Mouse (Mus musculus) adrenal gland (tissue): ENCODE results near the gene Clec4n.
"Not testable (repeated sequence)": the region's sequence is repeated elsewhere in the genome, so short reads cannot be mapped to it uniquely, and the experiment has no call there.

Experiments
- intact Hi-C: fragments of 180-260 bp; cut with DNase I; formaldehyde crosslinking; loops from one replicate; pipeline ENCODE4 v1.15.1; 2025
- long read RNA-seq, 2 experiments: library from polyadenylated mRNA; unstranded; transcript quantifications; one replicate each; pipeline ENCODE4 v2.0.0; 2020; ENCODE audit warnings: borderline replicate concordance in 1 of 2; ENCODE audit not compliant: insufficient replicate concordance in 1 of 2

Clec4n gene
- long read RNA-seq, experiment 1, partial matches to known transcripts = 0 of 3 reads
- long read RNA-seq, experiment 1, other reads (novel, unspliced or antisense) = 0 of 3 reads
- long read RNA-seq, experiment 2, transcript Clec4n-201 (6 exons, 1,229 nt) = major isoform, 7 of 10 reads
- long read RNA-seq, experiment 2, partial matches to known transcripts = 0 of 10 reads
- long read RNA-seq, experiment 2, other reads (novel, unspliced or antisense) = 0 of 10 reads

DNA sequence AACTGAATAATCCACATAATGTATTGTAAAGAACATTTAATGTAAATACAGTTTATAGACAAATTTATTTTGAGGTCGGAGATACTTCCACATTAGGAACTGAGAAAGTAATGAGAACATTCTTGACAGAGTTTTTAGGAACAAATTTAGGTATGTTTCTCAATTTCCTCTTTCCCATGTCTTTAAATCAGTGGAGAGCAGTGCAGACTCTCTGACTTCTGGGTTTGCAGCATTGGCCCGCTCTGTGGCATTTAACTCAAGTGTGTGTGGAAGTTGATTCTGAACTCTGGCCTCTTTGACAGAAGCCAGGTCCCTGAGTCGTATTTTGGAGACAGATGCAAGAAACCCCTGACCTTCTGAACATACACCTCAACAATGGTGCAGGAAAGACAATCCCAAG lies at the start of gene Clec4n:
Gene Clec4n (plus strand): TSS at position 200 of the 400 bp plus-strand sequence.
- intact Hi-C loops = no loop called here

DNA sequence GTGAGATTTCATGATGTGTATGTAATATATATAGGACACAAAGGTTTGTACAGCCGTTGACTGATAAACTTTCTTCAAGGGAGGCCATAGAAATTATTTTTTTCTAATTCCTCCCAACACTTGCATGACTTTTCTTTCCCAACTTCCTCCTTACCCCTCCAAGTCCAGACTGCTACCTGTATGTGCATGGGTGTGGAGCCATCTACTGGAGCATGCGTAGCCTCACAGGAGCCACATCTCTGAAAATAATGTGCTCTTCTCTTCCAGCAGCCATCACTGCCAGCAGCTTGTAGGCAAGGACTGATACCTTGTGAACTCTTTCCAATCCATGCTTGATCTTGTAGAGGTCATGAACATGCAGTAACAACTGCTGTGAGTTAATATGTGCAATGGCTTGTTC lies 44.8 kb upstream of the Clec4n start:
- intact Hi-C loops = not testable (repeated sequence)

DNA sequence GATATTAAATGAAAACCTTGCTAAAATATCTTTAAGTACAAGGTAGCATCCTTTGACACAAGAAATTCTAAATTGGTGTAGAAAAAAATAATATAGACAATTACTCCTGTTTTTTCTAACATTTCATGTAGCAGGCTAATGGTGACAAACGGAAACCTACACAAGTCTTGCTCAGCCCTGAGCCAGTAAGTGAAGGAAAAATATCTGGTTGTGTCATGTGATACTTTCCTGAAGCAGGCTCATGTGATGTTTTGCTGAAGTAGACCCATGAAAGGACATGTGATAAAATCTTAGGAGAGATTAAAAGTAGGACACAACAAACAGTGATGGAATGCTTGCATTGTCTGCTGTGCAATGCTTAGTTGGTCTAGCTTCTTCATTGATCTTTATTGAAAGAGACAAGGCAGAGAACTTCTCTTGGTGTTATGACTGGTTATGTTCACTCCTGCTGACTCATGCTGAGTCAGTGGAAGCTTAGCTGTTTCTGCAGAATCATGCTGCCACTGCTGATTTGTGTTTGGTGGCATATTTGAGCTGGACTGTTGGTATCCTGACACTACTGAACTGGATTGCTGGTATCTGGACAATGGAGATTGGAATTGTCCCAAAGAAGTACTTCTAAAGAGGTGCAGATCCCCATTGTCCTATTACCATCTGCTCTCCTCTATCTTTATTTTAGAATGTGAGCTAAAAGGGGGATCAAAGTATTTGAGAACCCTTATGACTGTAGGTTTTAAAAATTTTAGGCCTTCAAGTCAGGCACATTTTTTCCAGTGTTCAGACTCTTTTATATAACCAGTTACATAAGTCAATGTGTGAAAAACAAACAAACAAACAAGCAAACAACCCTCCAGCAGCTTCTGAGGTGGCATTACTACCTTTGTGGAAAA lies 22.2 kb upstream of the Clec4n start:
- intact Hi-C loops = no loop called here

DNA sequence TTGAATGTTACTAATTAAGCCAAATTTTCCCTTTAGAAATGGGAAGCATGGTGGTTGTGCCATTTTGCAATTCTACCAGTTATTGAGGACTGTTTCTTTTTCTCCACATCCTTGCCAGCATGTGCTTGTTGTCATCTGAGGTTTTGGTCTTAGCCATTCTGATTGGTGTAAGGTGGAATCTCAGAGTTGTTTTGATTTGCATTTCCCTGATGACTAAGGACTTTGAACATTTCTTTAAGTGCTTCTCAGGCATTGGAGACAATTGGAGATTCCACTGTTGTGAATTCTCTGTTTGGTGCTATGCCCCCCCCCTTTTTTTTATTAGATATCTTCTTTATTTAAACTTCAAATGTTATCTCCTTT lies 21.6 kb upstream of the Clec4n start:
- intact Hi-C loops = not testable (repeated sequence)

DNA sequence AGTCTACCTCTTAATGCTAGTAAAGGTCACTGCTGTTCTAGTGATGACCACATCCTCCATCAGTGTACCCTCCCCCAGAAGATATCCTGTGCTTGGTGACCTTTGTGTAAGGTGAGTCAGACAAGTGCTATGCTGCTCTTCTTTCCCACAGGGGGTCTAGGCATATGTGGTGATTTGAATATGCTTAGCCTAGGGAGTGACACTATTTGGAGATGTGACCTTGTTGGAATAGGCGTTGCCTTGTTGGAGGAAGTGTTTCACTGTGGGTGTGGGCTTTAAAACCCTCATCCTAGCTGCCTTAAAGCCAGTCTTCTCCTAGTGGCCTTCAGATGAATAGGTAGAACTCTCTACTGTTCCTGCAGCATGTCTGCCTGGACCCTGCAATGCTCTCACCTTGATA lies 17.9 kb upstream of the Clec4n start:
- intact Hi-C loops = no loop called here

DNA sequence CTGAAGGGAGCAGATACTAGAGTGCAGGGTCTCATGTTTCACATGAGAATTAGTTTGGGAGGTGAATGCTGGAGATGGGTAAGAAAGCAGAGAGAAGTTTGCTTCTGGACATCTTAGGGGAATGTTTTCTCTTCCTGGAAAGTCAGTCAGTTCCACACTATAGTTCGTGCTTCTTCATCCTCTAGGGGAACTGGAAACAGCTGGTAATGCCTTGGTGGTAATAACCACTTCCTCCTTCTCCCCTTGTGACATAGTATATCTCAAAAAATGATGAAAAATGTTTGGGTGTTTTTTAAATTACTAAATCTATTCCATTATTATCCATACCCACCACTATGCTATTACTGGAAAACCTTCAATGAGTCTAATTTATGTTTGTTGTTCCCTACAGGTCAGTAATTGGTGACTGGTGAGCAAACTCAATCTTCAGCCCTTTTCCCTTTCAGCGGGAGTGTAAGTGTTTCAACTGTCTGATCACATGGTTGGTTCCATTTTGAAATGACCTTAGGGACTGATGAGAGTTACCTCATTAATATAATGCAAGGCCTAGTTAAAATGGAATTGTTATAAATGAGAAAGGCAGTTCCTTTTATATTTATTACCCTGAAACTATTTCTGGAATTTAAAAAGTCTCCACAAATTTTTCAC lies 2.0 kb upstream of the Clec4n start:
- intact Hi-C loops = no loop called here

DNA sequence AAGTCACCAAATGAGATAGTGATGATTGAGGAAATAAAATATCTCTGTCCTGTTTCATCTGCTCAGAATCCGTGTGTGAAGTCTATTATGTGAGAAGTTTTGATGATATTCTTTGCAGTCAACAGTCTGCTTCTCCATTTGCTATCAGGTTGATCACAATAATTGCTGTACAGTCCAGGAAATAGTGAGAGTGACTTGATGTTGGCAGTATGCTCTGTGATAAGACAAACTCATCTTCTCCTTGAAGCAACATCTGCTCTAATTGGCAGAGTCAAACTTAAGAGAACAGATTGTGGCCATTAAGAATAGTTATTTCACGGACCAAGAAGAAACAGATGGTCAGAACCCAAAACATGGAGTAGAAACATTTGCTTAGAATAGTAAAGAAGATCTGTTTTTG lies 1.5 kb downstream of the Clec4n start:
- intact Hi-C loops = no loop called here

DNA sequence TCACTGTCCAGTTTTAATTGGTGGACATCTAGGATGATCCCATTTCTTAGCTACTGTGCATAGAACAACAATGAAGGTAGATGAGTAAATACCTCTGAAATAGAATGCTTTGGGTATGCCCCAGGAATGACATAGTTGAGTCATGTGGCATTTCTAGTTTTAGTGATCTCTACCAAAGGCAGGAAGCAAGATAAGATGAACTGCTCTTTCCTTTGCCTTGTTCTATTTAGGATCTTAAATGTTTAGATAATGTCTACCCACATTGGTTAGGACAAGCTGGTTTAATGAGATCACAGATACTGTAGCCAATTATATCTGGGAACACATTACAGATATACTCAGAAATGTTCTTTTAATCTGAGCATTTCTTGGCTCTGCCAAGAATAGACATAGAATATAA lies 7.9 kb downstream of the Clec4n start:
- intact Hi-C loops = no loop called here

DNA sequence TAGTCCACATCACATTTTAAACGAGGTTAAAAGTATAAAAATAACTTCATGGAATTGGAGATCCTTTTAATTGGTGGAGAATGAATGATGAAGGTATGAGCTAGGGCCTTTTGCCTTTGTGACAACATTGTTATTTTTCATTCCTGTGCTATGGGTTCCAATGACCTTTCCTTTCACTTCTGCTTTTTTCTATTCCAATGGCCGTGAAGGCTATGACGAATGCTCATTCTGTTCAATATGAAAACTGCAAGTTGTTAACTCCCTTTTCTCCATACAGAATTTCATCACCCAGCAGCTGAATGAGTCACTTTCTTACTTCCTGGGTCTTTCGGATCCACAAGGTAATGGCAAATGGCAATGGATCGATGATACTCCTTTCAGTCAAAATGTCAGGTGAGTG lies 14.6 kb downstream of the Clec4n start:
- intact Hi-C loops = no loop called here

DNA sequence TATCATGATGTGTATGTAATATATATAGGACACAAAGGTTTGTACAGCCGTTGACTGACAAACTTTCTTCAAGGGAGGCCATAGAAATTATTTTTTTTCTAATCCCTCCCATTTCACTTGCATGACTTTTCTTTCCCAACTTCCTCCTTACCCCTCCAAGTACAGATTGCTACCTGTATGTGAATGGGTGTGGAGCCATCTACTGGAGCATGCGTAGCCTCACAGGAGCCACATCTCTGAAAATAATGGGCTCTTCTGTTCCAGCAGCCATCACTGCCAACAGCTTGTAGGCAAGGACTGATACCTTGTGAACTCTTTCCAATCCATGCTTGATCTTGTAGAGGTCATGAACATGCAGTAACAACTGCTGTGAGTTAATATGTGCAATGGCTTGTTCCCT lies 19.2 kb downstream of the Clec4n start:
- intact Hi-C loops = not testable (repeated sequence)

DNA sequence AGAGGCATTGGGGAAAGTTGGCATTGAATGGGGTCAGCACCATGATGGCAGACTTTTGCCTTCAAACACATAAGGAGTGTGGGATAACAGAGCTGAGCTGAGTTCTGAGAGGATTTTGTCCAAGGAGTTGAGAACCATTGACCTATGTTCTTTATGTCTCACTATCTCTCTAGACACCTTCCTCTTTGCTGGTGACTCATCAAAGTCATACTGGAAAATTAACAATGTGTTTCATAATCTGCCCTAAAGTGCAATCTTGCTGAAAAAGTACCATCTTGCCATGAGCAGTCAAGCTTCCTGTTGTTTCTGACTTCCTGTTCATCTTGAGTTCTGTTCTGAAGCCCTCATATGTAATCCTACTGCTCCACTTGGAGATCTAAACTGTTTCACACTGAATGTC lies 23.1 kb downstream of the Clec4n start:
- intact Hi-C loops = no loop called here

DNA sequence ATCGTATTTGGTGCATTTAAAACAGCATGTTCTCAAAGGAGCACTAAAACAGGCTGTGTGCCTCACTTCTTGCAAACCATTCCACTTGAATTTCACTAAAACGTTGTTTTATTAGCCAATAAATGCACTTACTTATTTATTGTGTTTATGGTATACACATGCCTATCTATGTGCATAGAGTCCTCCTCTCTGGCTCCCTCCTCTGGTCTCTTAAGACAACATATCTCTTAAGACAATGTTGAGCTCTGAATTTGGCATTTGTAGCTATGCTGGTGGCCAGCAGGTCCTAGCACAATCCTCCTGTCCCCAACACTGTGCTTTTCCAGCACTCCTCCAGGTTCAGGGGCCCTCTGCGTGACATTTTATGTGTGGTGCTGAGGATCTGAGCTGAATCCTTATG lies 29.3 kb downstream of the Clec4n start:
- intact Hi-C loops = no loop called here

DNA sequence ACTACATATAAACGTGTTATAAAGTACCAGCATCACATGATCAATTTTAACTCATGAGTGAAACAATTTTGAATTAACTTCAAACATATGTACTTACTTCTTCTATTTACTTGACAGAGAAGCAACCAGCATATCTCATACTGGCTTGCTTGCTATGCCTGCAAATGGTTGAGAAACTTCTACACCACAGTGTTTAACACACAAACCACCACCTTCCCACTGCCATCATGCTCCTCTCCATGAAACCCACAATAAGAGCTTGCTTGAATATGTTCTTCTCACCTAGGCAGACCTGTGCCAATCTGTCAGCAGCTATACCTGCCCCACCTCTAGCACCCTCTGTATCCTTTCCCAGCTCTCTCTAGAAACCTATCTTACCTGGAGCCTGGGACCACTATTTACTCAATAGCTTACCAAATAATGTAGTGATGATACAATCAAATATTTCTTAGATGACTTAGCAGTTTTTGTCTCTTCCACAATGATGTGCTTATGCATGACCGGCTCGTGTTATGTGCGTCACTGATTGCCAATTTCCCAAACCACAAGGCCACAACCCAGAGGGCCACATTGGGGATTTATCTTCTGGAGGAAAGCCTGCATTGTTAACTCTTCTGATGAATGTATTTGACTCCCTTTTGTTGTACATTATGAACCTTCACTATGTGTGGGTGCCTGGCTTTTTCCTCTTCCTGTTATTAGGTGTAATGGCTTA lies 30.4 kb downstream of the Clec4n start:
- intact Hi-C loops = no loop called here

DNA sequence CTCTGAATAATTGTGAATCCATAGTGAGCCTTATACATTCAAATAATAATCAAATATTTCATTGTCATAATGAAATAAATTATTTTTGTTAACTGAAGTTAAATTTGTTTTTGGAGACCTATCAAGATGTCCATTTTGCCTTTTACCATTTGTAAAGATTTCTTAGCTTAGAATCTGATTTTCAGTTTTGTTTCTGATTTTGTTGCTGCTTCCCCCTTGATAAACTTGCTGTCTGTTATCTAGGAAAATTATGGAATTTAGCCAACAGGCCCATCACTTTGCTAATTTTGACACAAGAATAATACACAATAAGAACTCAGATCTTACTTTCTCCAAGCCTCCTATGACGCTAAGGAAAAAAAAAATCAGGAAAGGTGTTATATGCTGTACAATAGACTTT lies 31.2 kb downstream of the Clec4n start:
- intact Hi-C loops = no loop called here

DNA sequence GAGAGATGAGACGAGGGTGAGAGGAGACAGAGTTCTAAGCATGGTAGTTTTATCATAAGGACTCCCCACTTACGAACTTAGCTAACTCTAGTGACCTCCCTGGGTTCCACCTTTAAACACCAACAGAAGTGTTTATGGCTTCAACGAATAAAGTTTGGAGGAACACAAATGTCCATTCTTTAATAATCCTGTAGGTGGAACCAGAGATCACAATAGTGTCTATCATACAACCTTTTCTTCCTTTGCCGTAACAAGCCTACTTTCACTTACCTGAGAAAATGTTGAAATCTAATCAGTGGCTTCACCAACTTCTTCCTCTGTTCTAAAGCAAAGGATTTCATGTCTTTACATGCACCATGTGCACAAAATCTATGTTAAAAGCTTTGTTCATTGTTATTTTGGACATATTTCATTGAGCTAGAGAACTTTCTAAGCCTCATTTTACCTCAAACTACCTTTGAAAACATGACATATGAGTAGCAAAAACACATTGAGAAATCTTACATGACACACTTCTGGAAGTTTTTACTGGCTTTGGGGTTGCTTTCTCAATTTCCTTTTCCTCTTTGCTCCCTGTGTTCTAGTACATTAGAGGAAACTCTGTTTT lies 32.0 kb downstream of the Clec4n start, which contains the start of gene Clec4d:
Gene Clec4d (plus strand): TSS at position 557 of the 607 bp plus-strand sequence.
- intact Hi-C loops = no loop called here

DNA sequence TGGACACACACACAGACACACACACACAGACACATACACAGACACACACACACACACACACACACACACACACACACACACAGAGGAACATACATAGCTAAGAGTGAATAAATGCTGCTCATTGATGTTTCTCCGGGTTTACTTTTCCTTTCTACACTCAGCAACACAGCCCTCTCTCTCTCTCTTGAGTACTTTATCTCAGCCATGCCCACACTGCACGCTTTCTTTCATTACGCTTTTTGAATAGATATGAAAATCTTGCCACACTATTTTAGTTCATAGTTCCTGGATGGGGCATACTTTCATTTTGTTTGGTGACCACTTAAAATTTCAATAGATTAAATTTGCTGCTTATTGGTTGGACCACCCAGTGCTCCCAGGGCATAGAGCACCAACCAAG lies 34.6 kb downstream of the Clec4n start:
- intact Hi-C loops = no loop called here

DNA sequence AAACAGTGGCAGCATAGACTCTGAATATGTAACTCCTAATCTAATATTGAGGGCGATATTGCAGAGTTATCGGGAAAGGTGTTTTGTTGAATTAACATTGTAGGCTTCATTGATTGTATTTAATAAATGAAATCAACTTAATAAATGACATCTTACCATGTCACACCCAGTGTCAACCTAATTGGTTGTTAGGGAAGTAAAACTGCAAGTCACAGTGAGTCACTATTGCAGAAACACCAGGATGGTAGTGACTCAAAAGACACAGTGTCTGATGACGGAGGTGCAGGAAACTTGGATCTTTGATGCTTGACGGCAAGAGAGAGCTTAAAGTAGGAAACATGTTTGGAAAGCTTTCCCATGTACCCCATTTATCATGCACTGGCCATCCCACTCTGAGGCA lies 36.2 kb downstream of the Clec4n start:
- intact Hi-C loops = no loop called here

DNA sequence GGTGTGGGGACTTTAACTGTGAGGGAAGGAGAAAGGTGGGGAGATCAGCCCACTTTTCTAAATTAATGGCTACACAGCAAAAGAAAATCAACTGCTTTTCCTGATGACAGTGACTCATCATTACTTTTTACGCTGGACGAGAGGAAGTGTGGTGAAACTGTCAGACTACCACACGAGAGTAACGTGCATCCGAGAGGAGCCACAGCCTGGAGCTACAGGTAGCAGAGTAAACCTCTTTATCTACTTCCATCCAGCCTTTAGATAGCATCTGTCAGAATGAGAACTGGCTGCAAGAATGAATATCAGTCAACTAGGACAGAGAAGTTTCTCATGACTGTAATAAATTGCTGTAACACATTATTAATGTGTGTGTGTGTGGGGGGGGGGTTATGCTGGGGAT lies 37.3 kb downstream of the Clec4n start:
- intact Hi-C loops = no loop called here

DNA sequence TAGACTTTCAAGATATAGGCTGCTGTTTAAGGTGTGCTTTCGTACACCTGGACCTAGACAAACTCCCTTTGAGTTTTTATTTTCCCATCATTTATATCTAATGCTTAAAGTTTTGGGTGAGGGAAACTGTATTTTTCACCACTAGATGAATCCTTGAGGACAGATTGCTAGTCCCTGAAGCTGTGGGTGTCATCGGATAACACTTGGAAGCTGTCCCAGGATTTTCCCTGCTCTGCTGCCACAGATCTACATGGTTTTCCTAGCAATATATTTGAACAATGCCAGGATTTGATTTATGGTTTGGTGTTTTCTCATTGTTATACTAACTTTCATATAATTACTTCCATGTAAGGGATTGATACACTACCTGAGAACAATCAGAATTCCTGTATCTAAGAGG lies 49.8 kb downstream of the Clec4n start:
- intact Hi-C loops = no loop called here

DNA sequence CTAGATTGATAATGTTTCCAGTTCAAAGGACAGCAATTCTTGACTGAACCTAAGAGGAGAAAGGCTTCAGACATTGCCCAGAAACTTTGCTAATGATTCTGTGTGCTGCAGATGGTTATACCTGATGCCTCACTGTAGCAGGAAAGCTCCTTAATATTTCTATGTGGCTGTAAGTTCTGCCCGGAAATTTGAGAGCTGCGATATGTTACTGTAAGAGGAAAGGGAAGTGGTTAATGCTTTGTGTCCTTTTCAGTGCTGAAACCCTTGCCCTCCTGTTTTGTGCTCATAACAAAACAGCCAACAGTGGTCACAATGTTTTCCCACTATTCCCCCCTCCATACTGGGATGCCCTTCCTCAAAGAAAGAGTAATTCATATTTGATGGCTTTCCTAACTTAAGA lies 56.7 kb downstream of the Clec4n start:
- intact Hi-C loops = no loop called here

DNA sequence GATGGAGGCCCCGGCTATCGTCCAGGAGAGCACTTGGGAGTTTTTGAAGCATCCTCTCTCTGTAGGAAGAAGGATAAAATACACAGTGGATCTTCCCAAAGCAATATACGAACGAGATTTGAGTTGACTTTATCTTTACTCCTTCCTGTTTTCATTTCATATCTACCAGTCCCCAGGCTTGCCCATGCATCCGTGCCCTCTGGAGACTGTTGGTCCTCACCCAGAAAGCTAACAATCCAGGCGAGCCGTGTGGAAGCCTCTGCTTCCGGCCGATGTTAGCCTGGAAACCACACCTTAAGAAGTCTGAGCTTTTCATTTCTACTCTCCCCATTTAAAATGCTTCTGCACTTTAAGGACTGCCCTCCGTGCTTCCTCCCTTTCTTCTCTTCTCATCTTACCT lies 59.3 kb downstream of the Clec4n start:
- intact Hi-C loops = no loop called here
